Mouse (Mus musculus): ENCODE data around the gene 1190005I06Rik. TPM values are rescaled to one million over a fixed set of nuclear protein-coding genes. Genes with fewer than 3 reads are reported as not detected.
A peak's percentile ranks its signal among the peaks of the same experiment; 100 is the strongest.

Gene 1190005I06Rik
- polyA plus RNA-seq, 1 experiment from 2014 or later: 17.3 TPM

- Histone ChIP-seq H3K9ac (no peak overlapping the region), H3K36me3 (peaks cover 47% of the 10 kb centered on the region), H3K9me3 (no peaks in the 10 kb centered on the region), H3K27me3 (no peaks in the 10 kb centered on the region), H3K4me2 (no peak overlapping the region), H3K27ac (replicated peaks) (no peak overlapping the region), H3K4me1 (replicated peaks) (peaks cover 45% of the 10 kb centered on the region), H3K4me3 (no peak overlapping the region)
- ATAC-seq (ENCODE audit: low FRiP score, low read depth): no peak
- 95% methylated on average over 37 of the region's 37 CpGs for WGBS
Measured at GRCm38 (mm10) chr8:120568164-120568798, 79.2 kb downstream of the 1190005I06Rik start.

GRCm38 (mm10) chr8:120567731-120568130, 79.7 kb downstream of the 1190005I06Rik start:
- no peaks in the 10 kb centered on the region for H3K9me3 ChIP-seq
- H3K4me1 ChIP-seq (replicated peaks): peaks cover 51% of the 10 kb centered on the region
- no peaks in the 10 kb centered on the region for H3K27me3 ChIP-seq
- H3K36me3 ChIP-seq: peaks cover 42% of the 10 kb centered on the region
- H3K4me3 ChIP-seq: no peak overlapping the region
- 95% methylated on average over 17 of the region's 17 CpGs for WGBS
- no peak overlapping the region for H3K4me2 ChIP-seq
- ATAC-seq (ENCODE audit: low FRiP score, low read depth): no peak
- H3K9ac ChIP-seq: no peak overlapping the region
- H3K27ac ChIP-seq (replicated peaks): no peak overlapping the region

- H3K4me2 ChIP-seq: no peak overlapping the region
- peaks cover 32% of the 10 kb centered on the region for H3K36me3 ChIP-seq
- no peak overlapping the region for H3K9ac ChIP-seq
- peaks cover 56% of the 10 kb centered on the region for H3K4me1 ChIP-seq (replicated peaks)
- no peak overlapping the region for H3K4me3 ChIP-seq
- H3K27ac ChIP-seq (replicated peaks): no peak overlapping the region
- no peak for ATAC-seq (ENCODE audit: low FRiP score, low read depth)
- no peaks in the 10 kb centered on the region for H3K9me3 ChIP-seq
- WGBS: 56% methylated on average over 8 of the region's 8 CpGs
- no peaks in the 10 kb centered on the region for H3K27me3 ChIP-seq
Measured at GRCm38 (mm10) chr8:120566681-120567080, 80.8 kb downstream of the 1190005I06Rik start.

- no peak for ATAC-seq (ENCODE audit: low FRiP score, low read depth)
- peaks cover 68% of the 10 kb centered on the region for H3K4me1 ChIP-seq (replicated peaks)
- no peak overlapping the region for H3K4me3 ChIP-seq
- H3K27me3 ChIP-seq: no peaks in the 10 kb centered on the region
- H3K36me3 ChIP-seq: peaks cover 25% of the 10 kb centered on the region
- no peaks in the 10 kb centered on the region for H3K9me3 ChIP-seq
- no peak overlapping the region for H3K4me2 ChIP-seq
- H3K9ac ChIP-seq: no peak overlapping the region
- WGBS: 17% methylated on average over 7 of the region's 7 CpGs
- peak overlapping the region; percentile 45 for H3K27ac ChIP-seq (replicated peaks)
Measured at GRCm38 (mm10) chr8:120565151-120565711, 82.2 kb downstream of the 1190005I06Rik start.

- ATAC-seq (ENCODE audit: low FRiP score, low read depth): peak; percentile 52
- H3K27ac ChIP-seq (replicated peaks): peak overlapping the region; percentile 66
- no peak overlapping the region for H3K4me3 ChIP-seq
- no peak overlapping the region for H3K9ac ChIP-seq
- H3K4me2 ChIP-seq: peak overlapping the region; percentile 13; the same call in 1 of the 2 replicates
- H3K27me3 ChIP-seq: no peaks in the 10 kb centered on the region
- H3K4me1 ChIP-seq (replicated peaks): peaks cover 79% of the 10 kb centered on the region
- H3K36me3 ChIP-seq: peaks cover 20% of the 10 kb centered on the region
- WGBS: 8% methylated on average over 20 of the region's 20 CpGs
- no peaks in the 10 kb centered on the region for H3K9me3 ChIP-seq
Measured at GRCm38 (mm10) chr8:120563851-120564837, 83.3 kb downstream of the 1190005I06Rik start.

- H3K36me3 ChIP-seq: peaks cover 12% of the 10 kb centered on the region
- no peak overlapping the region for H3K4me3 ChIP-seq
- 9% methylated on average over 8 of the region's 8 CpGs for WGBS
- H3K27me3 ChIP-seq: no peaks in the 10 kb centered on the region
- peaks cover 87% of the 10 kb centered on the region for H3K4me1 ChIP-seq (replicated peaks)
- H3K4me2 ChIP-seq: no peak overlapping the region
- no peak overlapping the region for H3K9ac ChIP-seq
- peak overlapping the region; percentile 66 for H3K27ac ChIP-seq (replicated peaks)
- H3K9me3 ChIP-seq: no peaks in the 10 kb centered on the region
- peak; percentile 4; the same call in 1 of the 2 replicates for ATAC-seq (ENCODE audit: low FRiP score, low read depth)
Measured at GRCm38 (mm10) chr8:120563348-120563724, 84.1 kb downstream of the 1190005I06Rik start.

GRCm38 (mm10) chr8:120562680-120563347, 84.6 kb downstream of the 1190005I06Rik start:
- peaks cover 92% of the 10 kb centered on the region for H3K4me1 ChIP-seq (replicated peaks)
- H3K9ac ChIP-seq: no peak overlapping the region
- H3K27me3 ChIP-seq: no peaks in the 10 kb centered on the region
- H3K36me3 ChIP-seq: peaks cover 6% of the 10 kb centered on the region
- H3K4me3 ChIP-seq: no peak overlapping the region
- no peak for ATAC-seq (ENCODE audit: low FRiP score, low read depth)
- 81% methylated on average over 18 of the region's 18 CpGs for WGBS
- H3K27ac ChIP-seq (replicated peaks): peak overlapping the region; percentile 66
- H3K4me2 ChIP-seq: no peak overlapping the region
- no peaks in the 10 kb centered on the region for H3K9me3 ChIP-seq

GRCm38 (mm10) chr8:120561539-120562435, 85.6 kb downstream of the 1190005I06Rik start:
- H3K36me3 ChIP-seq: no peaks in the 10 kb centered on the region
- H3K4me1 ChIP-seq (replicated peaks): peaks cover 100% of the 10 kb centered on the region
- no peak overlapping the region for H3K27ac ChIP-seq (replicated peaks)
- 81% methylated on average over 22 of the region's 22 CpGs for WGBS
- H3K9ac ChIP-seq: no peak overlapping the region
- H3K27me3 ChIP-seq: no peaks in the 10 kb centered on the region
- H3K9me3 ChIP-seq: no peaks in the 10 kb centered on the region
- ATAC-seq (ENCODE audit: low FRiP score, low read depth): no peak
- H3K4me2 ChIP-seq: no peak overlapping the region
- no peak overlapping the region for H3K4me3 ChIP-seq

- H3K4me1 ChIP-seq (replicated peaks): peaks cover 100% of the 10 kb centered on the region
- no peaks in the 10 kb centered on the region for H3K9me3 ChIP-seq
- H3K36me3 ChIP-seq: no peaks in the 10 kb centered on the region
- H3K27ac ChIP-seq (replicated peaks): no peak overlapping the region
- 78% methylated on average over 5 of the region's 5 CpGs for WGBS
- no peak overlapping the region for H3K9ac ChIP-seq
- ATAC-seq (ENCODE audit: low FRiP score, low read depth): no peak
- H3K27me3 ChIP-seq: no peaks in the 10 kb centered on the region
- no peak overlapping the region for H3K4me2 ChIP-seq
- H3K4me3 ChIP-seq: no peak overlapping the region
Measured at GRCm38 (mm10) chr8:120560535-120560934, 86.9 kb downstream of the 1190005I06Rik start.

GRCm38 (mm10) chr8:120559654-120560053, 87.8 kb downstream of the 1190005I06Rik start:
- no peaks in the 10 kb centered on the region for H3K27me3 ChIP-seq
- ATAC-seq (ENCODE audit: low FRiP score, low read depth): no peak
- peaks cover 100% of the 10 kb centered on the region for H3K4me1 ChIP-seq (replicated peaks)
- no peak overlapping the region for H3K4me3 ChIP-seq
- H3K9me3 ChIP-seq: no peaks in the 10 kb centered on the region
- peak overlapping the region; percentile 40 for H3K27ac ChIP-seq (replicated peaks)
- H3K36me3 ChIP-seq: no peaks in the 10 kb centered on the region
- H3K4me2 ChIP-seq: no peak overlapping the region
- H3K9ac ChIP-seq: 0 out of 2 replicates have a peak overlapping the region, but pooled peaks have one; percentile 5
- WGBS: 15% methylated on average over 11 of the region's 11 CpGs

All from hindbrain, embryonic 15.5 days (tissue).